Mouse (Mus musculus) erythroblast, adult 5-6 weeks (primary cell): ENCODE measurements around the gene Kat5. TPM values are rescaled to one million over a fixed set of nuclear protein-coding genes. Genes with fewer than 3 reads are reported as not detected.

Source experiments
- ATAC-seq: replicated peaks from 2 replicates; pipeline ENCODE4 v1.8.0; 2016; ENCODE audit warnings: moderate number of reproducible peaks, mild to moderate bottlenecking, moderate TSS enrichment, inconsistent platforms; ENCODE audit not compliant: poor library complexity, low FRiP score, severe bottlenecking
- total RNA-seq, 2 experiments: library from RNA; stranded (forward) in 1 of 2; stranded (reverse) in 1 of 2; fragments of 150-400 nt in 1 of 2; fragments of 200-764, 138-1000 nt in 1 of 2; gene quantifications; 2 replicates each; pipeline versions ENCODE4 v1.2.3 to v1.2.4; 2015 to 2017; ENCODE audit warnings: low replicate concordance in 2 of 2

Gene Kat5
- total RNA-seq, 2 experiments from 2014 or later, result 11.3 to 28.9 TPM

DNA sequence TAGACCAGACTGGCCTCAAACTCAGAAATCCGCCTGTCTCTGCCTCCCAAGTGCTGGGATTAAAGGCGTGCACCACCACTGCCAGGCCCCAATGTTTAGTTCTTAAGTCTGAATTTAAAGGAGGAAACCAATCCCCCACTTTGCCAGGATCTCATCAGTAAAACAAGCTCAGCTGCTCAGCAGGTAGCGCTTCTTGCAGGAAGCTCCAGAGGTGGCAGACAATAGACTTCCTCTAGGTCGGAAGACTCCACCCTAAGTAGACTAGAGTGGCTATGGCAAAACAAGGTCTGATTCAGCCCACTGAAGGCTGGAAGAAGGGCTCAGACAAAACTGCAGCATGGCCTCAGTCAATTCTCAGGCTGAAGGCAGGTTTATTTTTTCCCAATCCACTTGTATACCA lies 30.1 kb downstream of the Kat5 start:
- ATAC-seq, result no peak

DNA sequence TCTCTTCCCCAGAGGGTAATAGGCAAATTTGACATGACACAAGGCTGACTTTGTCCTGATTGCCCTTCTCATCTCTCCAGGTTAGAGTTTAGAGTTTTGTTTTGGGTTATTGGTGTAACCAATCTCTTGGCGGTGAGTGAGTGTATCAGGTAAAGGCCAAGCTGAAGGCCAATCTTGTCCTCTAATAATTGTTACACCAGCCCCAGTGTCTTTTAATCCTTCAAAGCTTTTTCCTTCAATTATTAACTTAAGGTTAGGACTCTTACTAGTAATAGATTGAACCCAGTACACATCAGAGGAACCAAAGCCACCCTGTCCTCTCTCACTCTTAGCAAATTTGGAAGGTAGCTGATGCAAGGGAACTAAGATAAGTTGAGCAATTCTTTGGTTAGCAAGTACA lies 34.7 kb downstream of the Kat5 start:
- ATAC-seq, result no peak

DNA sequence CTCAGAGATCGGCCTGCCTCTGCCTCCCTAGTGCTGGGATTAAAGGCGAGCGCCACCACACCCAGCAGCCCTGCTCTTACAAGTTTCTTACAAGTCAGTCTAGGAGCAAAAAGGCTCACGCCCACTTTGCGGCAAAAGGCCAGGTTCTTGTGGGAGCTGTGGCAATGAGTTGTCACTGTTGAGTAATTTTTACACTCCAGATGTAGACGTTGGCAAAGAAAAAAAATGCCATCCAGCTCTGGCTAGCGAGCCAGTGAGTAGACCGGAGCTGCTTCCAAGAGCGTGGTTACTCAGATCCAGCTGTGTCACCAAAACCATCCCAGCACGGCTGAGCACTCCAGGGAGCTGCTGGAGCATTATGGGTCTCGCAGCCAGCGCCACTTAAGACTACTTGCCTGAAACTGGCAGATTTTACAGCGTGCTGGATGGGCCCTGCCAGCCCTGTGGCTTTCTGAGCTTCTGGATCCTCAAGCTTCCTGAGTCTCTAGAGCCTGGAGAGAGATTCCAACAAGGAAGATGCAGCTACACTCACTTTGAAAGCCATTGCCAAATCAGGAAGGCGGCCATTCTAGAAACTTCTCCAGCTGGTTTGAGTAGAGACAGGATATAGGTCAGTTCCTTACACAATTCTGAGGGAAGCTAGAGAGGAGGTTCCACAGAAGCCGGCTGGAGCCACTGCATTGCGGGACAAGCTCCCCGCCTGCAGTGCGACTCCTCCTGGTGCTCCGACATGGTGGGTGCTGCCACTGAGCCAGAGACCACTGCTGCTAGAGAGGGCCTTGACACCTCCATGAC lies 37.5 kb downstream of the Kat5 start:
- ATAC-seq, result no peak

DNA sequence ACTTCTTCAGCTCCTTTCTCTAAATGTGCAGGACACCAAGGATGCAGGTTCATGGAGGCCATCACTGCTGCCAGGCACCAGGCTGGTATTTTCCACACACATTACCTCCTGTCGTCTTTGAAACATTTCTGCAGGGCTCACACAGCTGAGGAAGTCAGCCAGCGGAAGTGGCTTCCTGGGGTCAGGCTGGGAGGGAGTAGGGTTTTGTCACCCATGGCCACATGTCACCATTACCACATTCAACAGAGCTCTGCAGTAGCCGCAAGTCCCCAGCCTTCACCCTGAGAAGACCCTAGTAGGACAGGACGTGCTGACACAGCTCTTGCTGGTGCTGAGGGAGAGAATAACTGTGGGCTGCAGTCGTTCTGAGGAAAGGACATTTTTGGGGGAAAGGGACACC lies 38.2 kb downstream of the Kat5 start:
- no peak for ATAC-seq

DNA sequence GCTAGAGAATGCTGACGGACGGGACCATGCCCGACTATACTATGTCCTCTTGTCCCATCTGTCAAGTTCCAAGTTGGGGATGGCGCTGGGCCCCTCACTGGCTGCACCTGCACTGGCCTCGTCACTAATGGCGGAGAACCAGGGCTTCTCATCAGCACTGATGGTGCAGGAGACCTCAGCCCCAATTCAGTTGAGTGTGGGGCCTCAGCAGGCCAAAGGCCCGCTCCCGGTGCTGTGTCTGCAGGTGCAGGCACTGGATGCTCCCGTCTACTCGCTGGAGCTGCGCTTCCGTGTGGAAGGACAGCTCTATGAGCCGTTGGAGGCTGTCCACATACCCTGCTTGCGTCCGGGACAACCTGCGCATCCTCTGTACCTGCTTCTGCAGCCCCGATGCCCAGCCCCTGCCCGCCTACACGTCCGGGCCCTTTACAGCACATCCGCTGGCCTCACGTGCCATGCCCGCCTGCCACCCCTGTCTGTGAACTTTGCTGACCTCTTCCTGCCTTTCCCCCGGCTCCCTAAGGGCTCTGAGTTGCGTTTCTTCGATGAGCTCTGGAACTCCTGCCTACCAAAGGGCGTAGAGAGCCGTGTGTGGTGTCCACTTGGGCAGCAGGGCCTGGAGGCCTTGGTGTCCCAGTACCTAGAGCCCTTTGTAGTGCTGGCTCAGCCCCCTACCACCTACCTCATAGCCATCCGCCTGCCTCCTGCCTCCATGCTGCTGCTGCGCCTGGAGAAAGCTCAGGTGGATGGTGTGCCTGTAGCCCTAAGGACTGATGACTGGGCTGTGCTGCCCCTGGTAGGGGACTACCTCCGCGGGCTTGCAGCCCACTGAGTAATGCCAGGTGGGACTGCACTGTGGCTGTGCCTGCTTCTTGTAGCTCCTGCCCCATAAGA lies 39.4 kb downstream of the Kat5 start:
- ATAC-seq, result no peak

DNA sequence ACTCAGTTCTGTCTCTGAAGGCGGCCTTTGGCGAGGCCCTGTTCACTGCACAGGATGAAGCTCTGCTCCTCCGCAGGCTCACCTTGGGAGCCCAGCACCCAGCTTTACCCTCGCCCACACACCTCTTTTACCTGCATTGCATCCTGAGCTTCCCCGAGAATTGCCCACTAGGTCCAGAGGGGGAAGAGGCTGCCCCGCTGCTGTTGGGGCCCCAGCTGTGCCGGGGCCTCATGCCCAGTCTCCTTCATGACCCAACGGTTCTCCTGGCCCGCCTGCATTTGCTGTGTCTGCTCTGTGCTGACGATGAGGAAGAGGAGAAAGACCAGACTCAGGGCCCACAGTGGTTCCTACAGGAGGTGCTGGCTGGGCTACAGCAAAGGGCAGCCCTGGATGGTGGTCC lies 40.5 kb downstream of the Kat5 start:
- ATAC-seq, result no peak

DNA sequence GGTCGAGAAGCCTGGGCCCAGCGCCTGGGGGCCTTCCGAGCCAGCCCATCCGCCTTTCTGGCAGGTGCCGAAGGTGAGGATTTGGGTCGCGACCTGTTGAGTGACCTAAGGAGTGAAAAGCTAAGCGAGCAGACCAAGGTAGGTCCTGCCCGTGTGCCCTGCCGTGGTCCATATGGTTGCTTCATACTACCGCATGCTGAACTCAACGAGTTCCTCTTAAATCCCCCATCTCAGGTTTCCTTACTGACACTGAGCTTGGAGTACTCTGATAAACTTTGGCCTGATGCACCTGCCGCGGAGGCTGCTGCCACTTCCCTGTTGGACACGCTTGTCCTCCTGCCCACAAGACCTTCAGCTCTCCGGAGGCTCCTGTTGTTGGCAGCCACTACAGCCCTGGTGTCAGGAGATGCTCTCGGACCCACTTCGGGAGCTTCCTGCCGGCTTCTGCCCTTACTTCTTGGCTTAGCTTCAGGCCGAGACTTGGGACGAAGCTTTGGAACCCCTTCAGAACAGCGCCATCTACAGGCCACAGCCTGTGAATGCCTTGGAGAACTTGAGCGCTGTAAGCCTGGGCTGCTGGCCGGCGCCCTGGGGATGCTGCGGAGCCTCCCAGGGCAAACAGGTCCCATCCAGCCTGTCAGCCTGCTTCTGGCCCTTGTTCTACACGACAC lies 41.4 kb downstream of the Kat5 start:
- ATAC-seq, result peak; percentile 65

DNA sequence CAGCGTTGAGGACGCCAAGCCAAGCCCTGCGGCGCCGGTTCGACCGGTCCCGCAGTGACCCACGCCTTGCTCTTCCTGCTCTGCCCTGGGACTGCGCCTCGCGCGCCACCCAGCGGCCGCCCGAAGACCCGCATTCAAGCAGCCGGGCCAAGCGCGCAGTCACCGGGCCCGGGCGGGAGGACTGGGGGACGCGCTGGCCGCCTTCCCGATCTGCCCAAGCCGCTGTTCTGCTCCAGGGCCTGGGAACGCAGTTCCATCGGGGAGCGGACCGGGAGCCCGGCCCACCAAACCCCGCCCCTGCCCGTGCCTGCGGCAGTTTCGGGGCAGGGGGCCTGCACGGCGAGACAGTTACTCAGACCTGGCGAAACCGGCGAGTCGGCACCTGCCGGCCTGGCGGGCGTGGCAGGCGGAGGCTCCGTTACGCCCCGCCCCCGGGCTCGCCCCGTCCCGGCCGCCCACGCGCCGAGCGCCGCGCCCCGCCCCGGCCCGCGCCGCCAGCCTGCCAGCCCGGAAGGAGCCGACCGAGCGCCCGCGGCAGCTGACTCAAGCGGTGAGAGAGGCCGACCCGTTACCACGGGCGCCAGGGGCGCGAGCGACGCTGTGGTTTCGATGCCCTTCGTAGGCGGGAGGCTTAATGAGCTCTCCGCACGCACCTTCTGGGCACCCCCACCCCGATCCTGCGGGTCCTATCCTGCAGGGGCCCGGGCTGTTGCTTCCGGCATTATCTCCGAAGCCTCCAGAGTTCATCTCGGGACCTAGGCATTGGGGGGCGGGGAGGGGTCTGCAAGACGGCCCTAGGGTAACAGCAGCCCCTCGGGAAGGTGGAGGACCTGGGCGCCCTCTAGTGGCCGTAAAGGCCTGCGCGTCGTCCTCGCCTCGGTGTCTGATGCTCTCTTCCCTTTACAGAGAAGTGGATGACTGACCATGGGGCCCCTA lies 42.2 kb downstream of the Kat5 start, which contains the start of gene Ap5b1:
TSS of gene Ap5b1 (plus strand) at position 492 of the 936 bp plus-strand sequence.
- peak; percentile 68 for ATAC-seq

DNA sequence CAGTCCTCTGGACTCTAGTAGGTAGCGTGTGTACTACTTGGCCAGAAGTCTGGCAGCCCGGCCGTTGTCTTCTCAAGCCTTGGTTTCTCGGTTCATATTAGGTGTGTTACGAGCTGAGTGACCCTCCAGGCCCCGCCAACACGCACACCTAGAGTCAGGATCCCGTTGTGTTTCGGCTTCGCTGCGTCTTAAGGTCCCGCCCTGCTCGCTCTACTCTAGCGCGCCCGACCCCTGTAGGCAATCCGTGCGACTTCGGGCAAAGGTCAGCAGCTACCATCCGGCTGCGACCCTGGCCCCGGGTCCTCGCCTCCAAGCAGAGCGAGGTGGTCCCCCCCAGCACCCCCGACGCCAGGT lies 42.9 kb downstream of the Kat5 start:
- no peak for ATAC-seq

DNA sequence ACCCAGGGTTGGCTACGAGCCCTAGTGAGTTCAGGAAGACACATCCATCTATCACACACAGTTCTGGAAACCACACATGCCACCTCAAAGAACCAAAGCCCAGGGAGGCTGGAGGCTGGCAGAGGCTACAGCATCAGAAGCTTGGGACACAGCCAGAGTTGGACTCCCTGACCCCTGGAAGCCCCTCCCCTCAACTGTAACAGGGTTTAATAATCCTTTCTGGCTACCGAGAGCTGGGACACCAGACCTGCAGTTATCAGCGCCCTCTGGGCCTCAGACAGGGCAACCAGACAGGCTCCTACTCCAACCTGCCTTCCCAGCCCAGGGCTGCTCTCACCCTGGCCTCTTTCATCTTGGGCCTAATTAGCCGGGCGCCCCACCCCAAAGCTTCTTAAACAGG lies 43.7 kb downstream of the Kat5 start:
- no peak for ATAC-seq

DNA sequence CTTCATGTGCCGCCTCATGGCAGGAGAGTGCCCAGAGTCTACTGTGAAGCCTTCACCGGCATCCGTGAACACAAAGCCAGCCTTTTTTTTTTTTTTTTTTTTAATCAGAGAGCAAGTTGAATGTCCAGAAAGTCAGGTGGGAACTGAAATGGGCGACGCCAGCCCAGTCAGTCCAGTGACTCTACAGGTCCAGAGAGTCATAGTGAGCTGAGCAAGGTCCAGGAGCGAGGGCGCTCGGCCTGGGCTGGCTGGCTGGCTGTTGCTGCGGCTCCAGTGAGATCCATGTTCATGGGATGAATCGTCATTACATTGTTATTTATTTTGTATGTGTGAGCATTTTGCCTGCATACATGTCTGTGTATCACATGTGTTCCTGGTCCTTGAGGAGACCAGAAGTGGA lies 47.3 kb downstream of the Kat5 start:
- ATAC-seq, result no peak

DNA sequence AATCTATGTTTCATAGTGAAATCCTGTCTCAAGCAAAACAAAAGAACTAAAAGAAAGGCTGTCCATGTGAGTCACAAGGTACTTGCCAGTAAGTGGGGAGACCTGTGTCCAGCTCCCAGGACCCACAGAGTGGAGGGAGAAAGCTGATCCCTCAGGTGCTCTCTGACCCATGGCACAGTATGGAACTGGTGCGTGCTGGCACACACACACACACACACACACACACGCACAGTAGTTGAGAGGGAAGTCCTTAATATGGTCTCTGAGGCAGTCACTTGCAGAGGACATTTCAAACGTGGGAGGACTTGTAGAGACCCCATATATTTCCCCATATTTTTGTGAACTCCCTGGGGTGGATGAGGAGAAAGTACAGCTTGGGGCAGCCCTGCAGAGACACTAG lies 48.2 kb downstream of the Kat5 start:
- no peak for ATAC-seq

DNA sequence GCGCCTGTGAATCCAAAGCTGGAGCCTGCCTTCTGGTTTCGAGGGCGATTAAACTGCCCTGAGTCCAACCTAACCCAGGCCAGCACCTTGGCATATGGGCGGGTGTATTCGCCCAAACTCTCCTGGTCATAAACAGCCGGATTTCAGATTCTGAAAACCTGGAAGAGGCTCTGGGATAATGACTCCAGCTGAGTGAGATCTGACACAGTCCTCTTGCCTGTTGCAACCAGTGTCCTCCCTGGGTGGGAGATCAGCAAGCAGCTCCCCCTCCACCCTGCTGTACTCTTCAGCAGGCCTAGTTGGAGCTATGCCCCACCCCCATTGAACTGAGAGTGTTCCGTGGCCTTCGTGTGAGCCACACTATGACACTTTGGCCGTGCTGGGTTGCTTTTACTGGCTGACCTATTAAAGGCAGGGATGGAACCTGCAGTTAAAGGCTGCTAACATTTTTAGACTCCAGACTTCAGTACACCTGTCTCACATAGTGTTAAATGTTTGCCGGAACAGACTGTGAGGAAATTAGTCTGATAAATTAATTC lies 48.7 kb downstream of the Kat5 start:
- no peak for ATAC-seq

DNA sequence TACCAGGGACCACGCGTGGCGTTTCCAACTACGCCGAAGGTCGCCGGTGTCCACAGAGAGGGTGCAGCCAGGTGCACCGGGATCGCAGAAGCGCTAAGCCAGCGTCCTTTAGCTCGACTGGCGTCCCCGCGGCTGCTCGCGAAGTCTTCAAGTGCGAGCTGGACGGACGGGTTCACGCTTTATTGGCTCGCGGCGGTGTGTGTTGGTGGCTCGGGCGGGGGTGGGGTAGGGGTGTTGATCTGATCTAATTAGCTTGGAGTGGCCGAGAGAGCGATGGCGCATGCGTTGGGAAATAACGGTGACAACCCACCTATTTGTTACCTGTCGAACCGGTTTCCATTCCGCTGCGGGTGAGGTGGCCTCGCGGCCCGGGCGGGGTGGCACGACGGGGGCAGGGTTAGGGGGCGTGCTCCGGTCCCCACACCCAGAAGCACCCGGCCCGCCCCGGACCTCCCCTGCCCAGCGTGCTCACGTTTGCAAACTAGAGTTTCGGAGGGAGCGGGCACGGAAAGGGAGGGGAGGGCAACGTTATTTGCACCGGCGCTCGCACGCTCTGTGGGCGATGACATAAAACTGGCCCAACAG lies 49.5 kb downstream of the Kat5 start, which contains the start of gene Ovol1:
TSS of gene Ovol1 (minus strand) at position 190 of the 585 bp plus-strand sequence.
- ATAC-seq, result no peak

DNA sequence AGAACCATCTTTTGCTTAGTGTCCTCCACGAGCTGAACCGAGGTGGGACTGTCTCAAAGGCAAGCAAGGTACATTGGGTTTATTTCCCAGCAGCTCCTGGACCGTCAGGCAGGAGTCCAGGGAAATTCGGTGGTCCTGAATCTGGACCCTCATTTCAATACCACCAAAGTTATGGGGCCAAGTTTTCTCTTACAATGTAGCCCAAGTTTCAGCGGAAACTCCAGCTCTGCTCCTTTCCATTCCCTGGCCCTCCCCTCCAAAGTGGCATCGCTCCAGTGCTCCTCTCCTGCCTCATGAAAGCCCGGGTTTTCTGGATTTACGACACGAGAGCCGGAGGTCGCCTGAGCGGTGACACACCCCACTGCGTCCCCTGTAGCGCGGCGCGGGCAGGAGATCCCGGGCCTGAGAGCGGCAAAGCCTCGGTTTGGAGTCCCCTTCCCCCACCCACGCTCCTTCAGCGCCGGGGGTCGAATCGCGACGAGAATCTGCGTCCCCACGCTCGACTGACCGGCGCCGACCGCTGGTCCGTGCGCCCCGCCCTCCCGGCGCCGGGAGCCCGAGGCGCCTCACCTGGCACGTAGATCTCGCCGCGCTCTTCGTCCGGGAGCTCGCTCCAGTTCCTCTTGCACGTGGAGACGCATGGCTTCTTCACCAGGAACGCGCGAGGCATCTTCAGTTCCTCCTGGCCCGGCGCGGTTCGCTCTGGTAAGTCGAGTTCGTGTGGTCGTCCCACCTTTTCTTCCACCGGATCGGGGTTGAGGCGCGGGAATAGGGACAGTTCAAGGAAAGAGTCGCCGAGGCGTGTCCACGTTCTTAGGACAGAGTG lies 50.2 kb downstream of the Kat5 start:
- no peak for ATAC-seq

DNA sequence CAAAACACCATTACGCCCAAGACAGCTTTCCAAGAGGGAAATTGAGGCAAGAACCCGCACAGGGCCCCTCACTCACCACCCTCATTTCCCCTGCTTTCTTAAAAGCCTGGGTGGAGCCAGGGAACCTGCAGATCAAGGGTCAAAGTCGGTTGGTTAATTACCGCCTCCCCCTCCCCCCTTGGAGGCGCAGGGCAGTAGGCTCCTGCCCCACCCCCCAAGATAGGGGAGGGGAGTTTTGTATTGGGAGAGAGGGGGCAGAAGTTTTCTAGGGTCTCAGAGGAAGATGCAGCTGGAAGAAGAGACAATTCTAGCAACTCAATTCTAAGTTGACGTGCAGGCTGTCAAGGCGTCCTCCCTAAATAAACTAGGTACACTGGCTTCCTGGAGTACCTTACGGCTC lies 50.8 kb downstream of the Kat5 start:
- ATAC-seq, result no peak

DNA sequence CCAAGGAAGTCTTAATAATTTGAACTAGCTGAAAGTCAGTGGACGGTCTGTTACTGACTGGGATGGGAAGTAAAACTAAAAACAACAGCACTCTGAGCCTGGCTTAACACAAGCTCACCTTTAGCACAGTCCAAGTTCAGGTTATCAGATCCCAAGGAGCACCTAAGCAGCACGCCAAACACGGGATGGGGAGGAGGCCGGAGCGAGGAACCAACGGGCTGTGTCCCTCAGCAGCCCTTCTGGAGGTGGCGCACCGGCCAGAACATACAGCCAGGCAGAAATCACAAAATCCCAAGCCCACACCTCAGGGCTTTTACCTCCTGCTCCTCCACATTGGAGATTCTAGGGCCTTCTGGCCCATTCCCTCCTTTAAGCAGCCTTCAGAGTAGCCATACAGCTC lies 51.3 kb downstream of the Kat5 start:
- no peak for ATAC-seq

DNA sequence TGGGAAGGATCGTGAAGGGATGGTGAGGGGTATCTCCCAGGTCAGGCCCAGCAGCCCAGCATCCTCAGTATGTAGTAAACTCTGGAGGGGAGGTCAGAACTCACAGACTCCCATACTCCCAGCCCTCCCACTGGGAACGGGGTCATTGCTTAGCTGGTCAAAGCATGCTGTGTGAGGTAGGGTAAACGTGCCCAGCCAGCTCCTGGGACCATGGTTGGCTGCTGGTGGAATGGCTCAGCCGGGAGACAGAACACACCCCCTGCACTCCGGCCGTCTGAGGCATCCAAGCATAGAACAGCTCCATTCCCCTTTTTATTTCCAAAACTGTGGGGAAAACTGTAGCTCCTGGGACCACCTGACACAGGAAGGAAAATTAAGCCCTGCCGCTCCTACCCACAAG lies 51.9 kb downstream of the Kat5 start:
- ATAC-seq, result no peak
